Mouse (Mus musculus): ENCODE measurements around the gene Skp2.
A peak's percentile ranks its signal among the peaks of the same experiment; 100 is the strongest.

Skp2 gene

DNA sequence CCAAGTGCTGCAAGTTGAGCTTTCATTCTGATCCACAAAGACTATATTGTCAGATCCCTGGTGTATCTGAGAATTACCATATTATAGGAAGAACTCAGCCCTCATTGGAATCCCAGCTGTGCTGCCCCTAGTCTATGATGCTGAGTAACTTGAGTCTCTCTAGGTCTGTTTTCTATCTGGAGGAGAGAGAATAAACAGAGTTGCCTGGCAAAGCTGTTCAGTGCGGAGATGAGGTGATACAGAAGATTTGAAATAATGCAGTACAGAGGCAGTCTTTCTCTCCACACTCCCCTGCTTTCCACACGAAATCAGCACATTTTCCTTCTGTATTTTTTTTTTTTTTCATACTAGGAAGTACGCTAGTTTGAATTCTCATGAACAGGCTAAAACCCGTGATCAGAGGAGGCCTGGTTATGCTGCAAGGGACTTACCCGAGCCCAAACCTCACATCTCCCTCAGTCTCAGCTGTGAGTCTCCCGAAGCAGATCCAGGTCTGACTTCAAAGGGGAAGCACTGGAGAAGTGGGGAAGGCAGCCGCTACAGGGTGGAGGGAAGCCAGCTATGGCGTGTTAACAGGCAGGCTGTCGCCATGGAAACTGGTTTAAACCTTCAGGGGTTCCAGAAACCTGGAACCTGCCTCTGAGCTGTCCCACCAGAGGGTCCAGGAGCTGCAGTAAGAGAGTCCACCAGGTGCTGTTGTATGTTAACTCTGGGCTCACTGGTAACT lies 24.3 kb downstream of the Skp2 start:
- DNase-seq (ENCODE audit: low read depth, low spot score): no peak
- H3K36me3 ChIP-seq (ENCODE audit: control insufficient read depth, insufficient read depth, low read length, poor library complexity, severe bottlenecking): 0 out of 2 replicates have a peak, but pooled peaks cover 2% of the 10 kb centered on the region
- no peaks in the 10 kb centered on the region for H3K27me3 ChIP-seq (ENCODE audit: control insufficient read depth, insufficient read depth, low read length, poor library complexity, severe bottlenecking)

DNA sequence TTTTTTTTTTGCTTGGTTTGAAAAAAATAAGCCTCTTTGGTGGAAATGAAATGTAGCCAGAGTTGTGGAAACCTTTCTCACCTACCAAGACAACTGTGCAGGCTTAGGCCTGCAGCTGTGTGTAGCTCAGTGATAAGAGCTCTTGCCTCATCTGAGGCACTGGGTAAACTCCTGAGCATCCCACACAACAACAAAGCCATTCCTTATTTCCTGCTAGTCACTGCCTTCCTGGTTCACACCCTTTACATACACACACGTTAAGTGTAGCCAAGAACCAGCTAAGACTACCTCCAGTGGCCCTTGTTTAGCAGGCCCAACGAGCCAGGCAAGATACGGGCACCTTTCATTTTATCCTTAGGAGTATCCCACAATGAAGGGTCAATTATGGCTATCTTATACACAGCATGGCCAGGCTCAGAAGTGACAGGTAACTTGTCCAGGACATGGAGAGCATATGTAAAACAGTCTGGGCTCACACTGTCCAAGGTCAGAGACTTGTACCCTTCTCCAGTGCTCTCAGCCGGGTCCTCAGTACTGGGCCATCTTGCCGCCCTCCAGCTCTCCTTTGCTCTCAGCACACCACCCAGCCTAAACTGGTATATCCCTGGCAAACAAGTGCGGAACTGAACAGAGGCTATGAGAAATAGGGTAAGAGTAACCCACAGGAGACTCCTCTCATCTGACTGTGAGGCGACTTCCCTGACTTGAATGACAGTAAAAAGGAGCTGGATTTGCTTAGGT lies 28.0 kb downstream of the Skp2 start:
- H3K27me3 ChIP-seq (ENCODE audit: control insufficient read depth, insufficient read depth, low read length, poor library complexity, severe bottlenecking): no peaks in the 10 kb centered on the region
- DNase-seq (ENCODE audit: low read depth, low spot score): no peak
- 0 out of 2 replicates have a peak, but pooled peaks cover 4% of the 10 kb centered on the region for H3K36me3 ChIP-seq (ENCODE audit: control insufficient read depth, insufficient read depth, low read length, poor library complexity, severe bottlenecking)

- Histone ChIP-seq H3K27me3 (ENCODE audit: control insufficient read depth, insufficient read depth, low read length, poor library complexity, severe bottlenecking) (no peaks in the 10 kb centered on the region), H3K36me3 (ENCODE audit: control insufficient read depth, insufficient read depth, low read length, poor library complexity, severe bottlenecking) (0 out of 2 replicates have a peak, but pooled peaks cover 2% of the 10 kb centered on the region)
- DNase-seq (ENCODE audit: low read depth, low spot score): no peak
Measured at GRCm38 (mm10) chr15:9124856-9125255, 30.4 kb downstream of the Skp2 start.

- DNase-seq (ENCODE audit: low read depth, low spot score): no peak
- H3K36me3 ChIP-seq (ENCODE audit: control insufficient read depth, insufficient read depth, low read length, poor library complexity, severe bottlenecking): peaks cover 4% of the 10 kb centered on the region; the same call in 1 of the 2 replicates
- H3K27me3 ChIP-seq (ENCODE audit: control insufficient read depth, insufficient read depth, low read length, poor library complexity, severe bottlenecking): no peaks in the 10 kb centered on the region
Measured at GRCm38 (mm10) chr15:9122989-9123388, 32.2 kb downstream of the Skp2 start.

DNA sequence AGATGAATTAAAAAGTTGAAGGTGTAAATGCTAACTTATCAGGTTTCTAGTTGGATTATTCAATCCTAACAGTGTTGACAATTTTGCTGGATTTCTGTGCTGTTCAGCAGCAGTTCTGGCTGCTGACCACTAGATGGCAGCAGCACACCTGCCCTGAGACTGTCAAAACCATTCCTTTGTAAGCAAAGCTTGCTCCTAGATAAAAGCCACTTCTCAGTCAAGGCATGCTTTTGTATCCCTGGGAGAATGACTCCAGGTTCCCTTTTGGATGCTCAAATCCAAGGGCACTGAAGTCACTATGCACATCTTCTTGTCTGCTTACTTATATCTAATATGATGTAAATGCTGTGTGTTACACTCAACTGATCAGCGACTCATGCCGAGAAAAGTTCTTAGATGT lies 35.1 kb downstream of the Skp2 start:
- DNase-seq (ENCODE audit: low read depth, low spot score): peak; percentile 67
- H3K27me3 ChIP-seq (ENCODE audit: control insufficient read depth, insufficient read depth, low read length, poor library complexity, severe bottlenecking): no peaks in the 10 kb centered on the region

DNA sequence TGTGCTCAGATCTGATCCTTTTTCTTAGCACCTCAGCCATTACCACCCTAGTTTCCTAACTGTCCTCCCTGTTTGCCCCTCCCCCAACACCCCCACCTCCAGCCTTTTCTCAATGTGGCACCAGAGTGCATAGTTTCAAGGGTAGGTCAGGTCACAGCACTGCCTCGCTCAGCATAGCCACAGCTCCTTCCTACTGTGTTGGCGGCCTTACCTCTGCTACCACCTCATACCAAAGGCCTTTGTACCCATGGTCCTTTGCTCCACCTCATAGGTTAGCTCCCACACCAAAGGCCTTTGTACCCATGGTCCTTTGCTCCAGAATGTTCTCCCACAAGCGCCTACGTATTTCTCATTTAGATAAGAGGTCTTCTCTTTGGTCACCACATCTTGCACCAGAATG lies 36.4 kb downstream of the Skp2 start:
- no peak for DNase-seq (ENCODE audit: low read depth, low spot score)
- no peaks in the 10 kb centered on the region for H3K27me3 ChIP-seq (ENCODE audit: control insufficient read depth, insufficient read depth, low read length, poor library complexity, severe bottlenecking)

More for the DNA sequence above, 35.1 kb downstream of the Skp2 start:
- H3K36me3 ChIP-seq (ENCODE audit: control insufficient read depth, insufficient read depth, low read length, poor library complexity, severe bottlenecking): peaks cover 4% of the 10 kb centered on the region; the same call in 1 of the 2 replicates

GRCm38 (mm10) chr15:9114599-9114998 lies 40.6 kb downstream of the Skp2 start:
- Histone ChIP-seq H3K27me3 (ENCODE audit: control insufficient read depth, insufficient read depth, low read length, poor library complexity, severe bottlenecking) (no peaks in the 10 kb centered on the region), H3K36me3 (ENCODE audit: control insufficient read depth, insufficient read depth, low read length, poor library complexity, severe bottlenecking) (peaks cover 4% of the 10 kb centered on the region; the same call in 1 of the 2 replicates)
- DNase-seq (ENCODE audit: low read depth, low spot score): no peak

More for the DNA sequence above, 36.4 kb downstream of the Skp2 start:
- H3K36me3 ChIP-seq (ENCODE audit: control insufficient read depth, insufficient read depth, low read length, poor library complexity, severe bottlenecking): peaks cover 2% of the 10 kb centered on the region; the same call in 1 of the 2 replicates

GRCm38 (mm10) chr15:9114131-9114530 lies 41.1 kb downstream of the Skp2 start:
- Histone ChIP-seq H3K36me3 (ENCODE audit: control insufficient read depth, insufficient read depth, low read length, poor library complexity, severe bottlenecking) (peaks cover 4% of the 10 kb centered on the region; the same call in 1 of the 2 replicates), H3K27me3 (ENCODE audit: control insufficient read depth, insufficient read depth, low read length, poor library complexity, severe bottlenecking) (no peaks in the 10 kb centered on the region)
- DNase-seq (ENCODE audit: low read depth, low spot score): no peak

DNA sequence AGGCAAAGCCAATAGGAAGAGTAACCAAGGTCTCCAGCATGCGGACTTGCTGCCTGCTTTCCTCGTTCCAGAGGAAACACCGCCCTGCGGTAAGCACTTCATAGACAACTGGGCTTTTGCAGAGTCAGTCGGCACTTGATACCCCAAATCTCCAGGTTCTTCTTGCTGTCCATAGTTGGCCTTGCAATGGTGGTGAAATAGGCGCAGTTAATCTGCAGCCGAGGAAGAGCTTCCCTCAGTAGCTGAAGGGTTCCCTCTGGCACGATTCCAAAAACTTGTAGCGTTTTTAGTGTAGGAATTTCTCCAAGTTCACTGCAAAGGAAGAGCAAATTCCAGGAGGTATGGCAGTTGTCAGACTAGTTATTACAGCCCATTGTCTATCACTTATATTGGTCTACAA lies 41.7 kb downstream of the Skp2 start:
- H3K36me3 ChIP-seq (ENCODE audit: control insufficient read depth, insufficient read depth, low read length, poor library complexity, severe bottlenecking): peaks cover 2% of the 10 kb centered on the region; the same call in 1 of the 2 replicates
- DNase-seq (ENCODE audit: low read depth, low spot score): no peak
- H3K27me3 ChIP-seq (ENCODE audit: control insufficient read depth, insufficient read depth, low read length, poor library complexity, severe bottlenecking): no peaks in the 10 kb centered on the region

DNA sequence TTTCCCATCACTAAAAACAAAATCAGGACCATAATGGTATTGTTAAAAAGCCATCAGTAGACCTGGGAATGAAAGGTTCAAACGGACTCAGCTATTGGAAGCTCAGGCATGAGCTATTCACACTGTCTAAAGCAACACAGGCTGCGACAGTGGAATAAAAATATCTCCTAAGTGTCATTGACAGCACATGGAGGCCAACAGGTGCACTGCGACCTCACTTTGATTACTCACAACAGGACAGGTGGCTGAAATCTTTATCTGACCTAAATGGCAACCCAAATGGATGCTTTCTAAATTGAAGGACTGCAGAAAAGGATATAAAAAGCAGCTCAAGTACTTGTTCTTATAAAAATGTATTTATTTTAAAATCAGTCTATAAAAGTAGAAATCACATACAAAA lies 43.6 kb downstream of the Skp2 start:
- no peak for DNase-seq (ENCODE audit: low read depth, low spot score)
- peaks cover 6% of the 10 kb centered on the region for H3K36me3 ChIP-seq (ENCODE audit: control insufficient read depth, insufficient read depth, low read length, poor library complexity, severe bottlenecking)

DNA sequence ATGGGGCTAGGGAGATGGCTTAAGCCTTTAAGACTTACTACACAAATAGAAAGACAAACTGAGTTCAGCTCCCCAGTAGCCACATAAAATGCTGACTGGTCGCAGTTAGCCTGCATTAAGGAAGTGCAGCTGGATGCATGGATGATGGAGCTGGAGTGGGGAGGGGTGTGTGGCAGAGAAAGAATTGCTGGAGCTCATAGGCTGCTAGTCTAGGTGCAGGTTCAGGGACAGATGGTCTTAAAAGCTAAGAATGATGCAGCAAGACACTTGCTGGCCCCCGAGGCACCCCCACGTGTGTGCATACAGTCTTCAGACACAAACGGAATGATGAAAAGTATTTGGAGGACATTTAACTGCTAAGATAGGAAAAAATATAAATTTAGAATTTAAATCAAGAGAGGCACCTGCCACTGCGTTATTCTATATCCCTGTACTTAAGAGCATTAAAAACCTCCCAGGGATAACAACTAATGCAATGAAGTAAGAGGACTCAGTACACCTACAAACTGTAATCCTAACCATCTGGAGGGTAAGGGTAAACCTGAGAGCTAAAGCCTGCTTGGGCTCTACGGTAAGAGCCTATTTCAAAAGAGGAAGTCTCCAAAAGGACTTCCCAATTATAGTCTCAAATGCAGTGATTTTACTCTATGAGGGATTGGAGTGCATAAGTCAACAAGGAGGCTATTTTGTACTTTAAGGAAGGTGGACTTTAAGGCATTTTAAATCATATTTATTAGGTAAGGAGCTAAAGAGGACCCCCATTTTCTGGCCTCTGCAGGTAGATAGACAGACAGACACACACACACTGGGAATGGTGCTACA lies 44.5 kb downstream of the Skp2 start:
- no peak for DNase-seq (ENCODE audit: low read depth, low spot score)
- H3K36me3 ChIP-seq (ENCODE audit: control insufficient read depth, insufficient read depth, low read length, poor library complexity, severe bottlenecking): peaks cover 9% of the 10 kb centered on the region
- H3K27me3 ChIP-seq (ENCODE audit: control insufficient read depth, insufficient read depth, low read length, poor library complexity, severe bottlenecking): no peaks in the 10 kb centered on the region

More for the DNA sequence above, 43.6 kb downstream of the Skp2 start:
- H3K27me3 ChIP-seq (ENCODE audit: control insufficient read depth, insufficient read depth, low read length, poor library complexity, severe bottlenecking): no peaks in the 10 kb centered on the region

GRCm38 (mm10) chr15:9106303-9107074 lies 48.7 kb downstream of the Skp2 start:
- no peaks in the 10 kb centered on the region for H3K27me3 ChIP-seq (ENCODE audit: control insufficient read depth, insufficient read depth, low read length, poor library complexity, severe bottlenecking)
- DNase-seq (ENCODE audit: low read depth, low spot score): no peak
- peaks cover 7% of the 10 kb centered on the region for H3K36me3 ChIP-seq (ENCODE audit: control insufficient read depth, insufficient read depth, low read length, poor library complexity, severe bottlenecking)

- no peak for DNase-seq (ENCODE audit: low read depth, low spot score)
- no peaks in the 10 kb centered on the region for H3K27me3 ChIP-seq (ENCODE audit: control insufficient read depth, insufficient read depth, low read length, poor library complexity, severe bottlenecking)
- peaks cover 5% of the 10 kb centered on the region for H3K36me3 ChIP-seq (ENCODE audit: control insufficient read depth, insufficient read depth, low read length, poor library complexity, severe bottlenecking)
Measured at GRCm38 (mm10) chr15:9100446-9101077, 54.7 kb downstream of the Skp2 start.
